In genomic region chr4:125917210-125917609, GRCm38 (mm10) we compare ENCODE assay signal across 21 mouse cellular contexts.
"Had no signal": no experiment of that assay in that cellular context is flagged by ENCODE, and none has a peak within 500 bp of the region (broad histone marks: within the 10 kb centered on the region; RNA-seq: fewer than 3 reads in every experiment).

No protein-coding gene starts in this region.

- H3K36me3 ChIP-seq: limb, embryonic 12.5 days; limb, embryonic 15.5 days; midbrain, embryonic 13.5 days; neural tube, embryonic 12.5 days; neural tube, embryonic 15.5 days had no signal

- H3K9me3 ChIP-seq: limb, embryonic 12.5 days; limb, embryonic 15.5 days; midbrain, embryonic 13.5 days; neural tube, embryonic 12.5 days; neural tube, embryonic 15.5 days had no signal

- H3K27ac ChIP-seq: limb, embryonic 12.5 days; limb, embryonic 15.5 days; liver, embryonic 14.5 days; macrophage; midbrain, embryonic 13.5 days; neural tube, embryonic 12.5 days; neural tube, embryonic 15.5 days; stomach, postnatal 0 days had no signal

- H3K9ac ChIP-seq: limb, embryonic 12.5 days; limb, embryonic 15.5 days; liver, embryonic 14.5 days; liver, postnatal 0 days; lung, embryonic 14.5 days; midbrain, embryonic 13.5 days; neural tube, embryonic 12.5 days; neural tube, embryonic 15.5 days had no signal

- ATAC-seq: liver, postnatal 0 days; lung, postnatal 0 days; midbrain, embryonic 13.5 days; midbrain, embryonic 16.5 days had no signal

- H3K4me2 ChIP-seq: limb, embryonic 12.5 days; limb, embryonic 15.5 days; liver, embryonic 11.5 days; lung, embryonic 14.5 days; midbrain, embryonic 13.5 days; neural tube, embryonic 12.5 days; neural tube, embryonic 15.5 days had no signal

- DNase-seq: kidney, adult 9 months; kidney, postnatal 14 days; kidney, postnatal 4 days; left cerebral cortex, postnatal 4 days; liver, postnatal 0 days; lung, embryonic 14.5 days; right cerebral cortex, postnatal 4 days; thymus, adult 2 months; thymus, postnatal 14 days; thymus, postnatal 4 days had no signal

- H3K4me3 ChIP-seq: limb, embryonic 12.5 days; limb, embryonic 15.5 days; midbrain, embryonic 13.5 days; neural tube, embryonic 12.5 days; neural tube, embryonic 15.5 days had no signal
